Mouse (Mus musculus): Measurements from ENCODE around the gene Slit3.

Gene Slit3

GRCm38 (mm10) chr11:35624515-35625270, 503.7 kb downstream of the Slit3 start:
- DNase-seq (ENCODE audit: low spot score in 2 of 2): no peak

- DNase-seq (ENCODE audit: low spot score in 2 of 2): no peak
Observed at GRCm38 (mm10) chr11:35625576-35625975, 504.6 kb downstream of the Slit3 start.

- no peak for DNase-seq (ENCODE audit: low spot score in 2 of 2)
Observed at GRCm38 (mm10) chr11:35626161-35626885, 505.3 kb downstream of the Slit3 start.

- no peak for DNase-seq (ENCODE audit: low spot score in 2 of 2)
Observed at GRCm38 (mm10) chr11:35627815-35628214, 506.8 kb downstream of the Slit3 start.

- DNase-seq (ENCODE audit: low spot score in 2 of 2): no peak
Observed at GRCm38 (mm10) chr11:35632262-35632661, 511.2 kb downstream of the Slit3 start.

- DNase-seq (ENCODE audit: low spot score in 2 of 2): no peak
Observed at GRCm38 (mm10) chr11:35637102-35637501, 516.1 kb downstream of the Slit3 start.

- DNase-seq (ENCODE audit: low spot score in 2 of 2): no peak
Observed at GRCm38 (mm10) chr11:35638862-35639384, 517.9 kb downstream of the Slit3 start.

GRCm38 (mm10) chr11:35639428-35639827, 518.4 kb downstream of the Slit3 start:
- no peak for DNase-seq (ENCODE audit: low spot score in 2 of 2)

- DNase-seq (ENCODE audit: low spot score in 2 of 2): no peak
Observed at GRCm38 (mm10) chr11:35651286-35651685, 530.3 kb downstream of the Slit3 start.

- no peak for DNase-seq (ENCODE audit: low spot score in 2 of 2)
Observed at GRCm38 (mm10) chr11:35655836-35656235, 534.8 kb downstream of the Slit3 start.

GRCm38 (mm10) chr11:35657582-35657981, 536.6 kb downstream of the Slit3 start:
- DNase-seq (ENCODE audit: low spot score in 2 of 2): no peak

GRCm38 (mm10) chr11:35660967-35661366, 539.9 kb downstream of the Slit3 start:
- no peak for DNase-seq (ENCODE audit: low spot score in 2 of 2)

- no peak for DNase-seq (ENCODE audit: low spot score in 2 of 2)
Observed at GRCm38 (mm10) chr11:35662945-35663344, 541.9 kb downstream of the Slit3 start.

- no peak for DNase-seq (ENCODE audit: low spot score in 2 of 2)
Observed at GRCm38 (mm10) chr11:35663661-35664060, 542.6 kb downstream of the Slit3 start.

GRCm38 (mm10) chr11:35664991-35665390, 544.0 kb downstream of the Slit3 start:
- DNase-seq (ENCODE audit: low spot score in 2 of 2): no peak

GRCm38 (mm10) chr11:35667428-35667827, 546.4 kb downstream of the Slit3 start:
- no peak for DNase-seq (ENCODE audit: low spot score in 2 of 2)

- no peak for DNase-seq (ENCODE audit: low spot score in 2 of 2)
Observed at GRCm38 (mm10) chr11:35668138-35668537, 547.1 kb downstream of the Slit3 start.

GRCm38 (mm10) chr11:35668750-35669149, 547.7 kb downstream of the Slit3 start:
- DNase-seq (ENCODE audit: low spot score in 2 of 2): no peak

GRCm38 (mm10) chr11:35669536-35669935, 548.5 kb downstream of the Slit3 start:
- DNase-seq (ENCODE audit: low spot score in 2 of 2): no peak

- DNase-seq (ENCODE audit: low spot score in 2 of 2): no peak
Observed at GRCm38 (mm10) chr11:35670181-35670580, 549.2 kb downstream of the Slit3 start.

GRCm38 (mm10) chr11:35670746-35671145, 549.7 kb downstream of the Slit3 start:
- no peak for DNase-seq (ENCODE audit: low spot score in 2 of 2)

- DNase-seq (ENCODE audit: low spot score in 2 of 2): no peak
Observed at GRCm38 (mm10) chr11:35673050-35673449, 552.0 kb downstream of the Slit3 start.

- no peak for DNase-seq (ENCODE audit: low spot score in 2 of 2)
Observed at GRCm38 (mm10) chr11:35674242-35674641, 553.2 kb downstream of the Slit3 start.

All from natural killer cell, adult 2 months (primary cell).